Mouse (Mus musculus): ENCODE results near the gene Per2.
"Not testable (repeated sequence)": the region's sequence is repeated elsewhere in the genome, so short reads cannot be mapped to it uniquely, and the experiment has no call there.

The Per2 gene

DNA sequence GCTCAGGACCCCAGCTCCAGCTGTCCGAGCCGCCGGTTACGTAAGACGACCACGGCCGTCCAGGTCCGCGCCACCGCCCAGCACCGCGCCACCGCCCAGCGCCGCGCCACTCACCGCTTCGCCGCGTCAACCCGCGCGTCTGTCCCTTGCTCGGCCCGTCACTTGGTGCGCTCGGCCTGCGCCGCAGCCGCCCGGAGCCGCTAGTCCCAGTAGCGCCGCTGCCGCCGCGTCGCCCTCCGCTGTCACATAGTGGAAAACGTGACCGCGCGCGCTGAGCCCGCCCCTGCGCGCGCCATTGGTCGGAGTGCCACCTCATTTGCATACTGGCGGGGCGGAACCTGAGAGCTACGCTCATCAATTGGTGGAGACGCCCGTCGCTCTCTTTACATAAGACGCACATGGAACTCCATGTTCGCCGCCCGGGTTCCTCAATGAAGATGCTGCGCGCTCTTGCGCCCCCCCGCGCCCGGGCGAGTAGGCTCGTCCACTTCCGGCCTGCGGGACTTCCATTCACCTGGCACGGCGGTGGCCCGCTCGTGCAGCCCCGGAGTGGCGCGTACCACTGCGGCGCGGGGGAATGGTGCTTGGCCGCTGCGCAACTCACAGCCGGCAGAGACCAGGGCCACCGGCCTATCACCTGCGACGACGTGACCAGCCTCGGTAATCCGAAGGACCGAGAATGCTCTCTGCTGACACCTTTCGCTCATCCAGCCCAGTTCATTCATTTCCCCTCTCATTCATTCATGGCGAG is at the start of gene Per2:
TSS of gene Per2 (minus strand) at position 266 of the 751 bp plus-strand sequence.
- peak; percentile 98 for DNase-seq

- no peak for DNase-seq
Measured at GRCm38 (mm10) chr1:91504615-91505014, 45.5 kb upstream of the Per2 start.

DNA sequence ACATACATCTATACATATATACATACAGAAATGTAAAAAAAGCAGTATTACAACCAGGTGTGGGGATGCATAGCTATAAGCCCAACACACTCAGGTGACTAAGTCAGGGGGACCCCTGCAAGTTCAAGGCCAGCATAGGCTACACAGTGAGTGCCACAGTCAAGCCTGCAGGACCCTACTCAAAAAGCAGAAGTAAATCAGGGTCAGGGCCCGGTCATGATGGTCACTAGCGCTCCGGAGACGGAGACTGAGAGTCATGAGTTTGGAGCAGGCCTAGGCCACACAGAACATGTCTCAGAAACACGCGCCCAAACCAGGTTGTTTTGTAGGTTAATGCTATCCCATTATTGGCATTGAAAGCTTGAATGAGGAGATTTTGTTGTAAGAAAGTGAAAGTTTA is 39.5 kb upstream of the Per2 start:
- DNase-seq: no peak

DNA sequence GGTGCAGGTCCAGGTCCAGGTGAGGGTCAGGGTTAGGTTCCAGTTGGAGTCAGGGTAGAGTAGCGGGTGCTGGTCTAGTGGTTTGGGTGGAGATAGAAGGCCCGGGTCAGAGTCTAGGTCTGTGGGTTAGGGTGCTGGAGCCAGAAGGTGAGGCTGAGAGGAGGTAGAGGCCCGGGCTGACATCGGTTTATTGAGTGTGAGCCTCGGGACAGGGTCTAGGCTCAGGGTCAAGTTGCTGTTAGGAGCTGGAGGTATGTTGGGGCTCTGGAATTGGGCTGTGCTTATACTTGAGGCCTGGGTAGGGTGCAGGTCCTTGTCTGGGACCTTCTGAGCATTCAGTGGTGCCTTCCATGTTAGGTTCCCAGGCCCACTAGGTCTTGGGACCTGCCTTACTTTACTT is 36.2 kb upstream of the Per2 start:
- DNase-seq: no peak

DNA sequence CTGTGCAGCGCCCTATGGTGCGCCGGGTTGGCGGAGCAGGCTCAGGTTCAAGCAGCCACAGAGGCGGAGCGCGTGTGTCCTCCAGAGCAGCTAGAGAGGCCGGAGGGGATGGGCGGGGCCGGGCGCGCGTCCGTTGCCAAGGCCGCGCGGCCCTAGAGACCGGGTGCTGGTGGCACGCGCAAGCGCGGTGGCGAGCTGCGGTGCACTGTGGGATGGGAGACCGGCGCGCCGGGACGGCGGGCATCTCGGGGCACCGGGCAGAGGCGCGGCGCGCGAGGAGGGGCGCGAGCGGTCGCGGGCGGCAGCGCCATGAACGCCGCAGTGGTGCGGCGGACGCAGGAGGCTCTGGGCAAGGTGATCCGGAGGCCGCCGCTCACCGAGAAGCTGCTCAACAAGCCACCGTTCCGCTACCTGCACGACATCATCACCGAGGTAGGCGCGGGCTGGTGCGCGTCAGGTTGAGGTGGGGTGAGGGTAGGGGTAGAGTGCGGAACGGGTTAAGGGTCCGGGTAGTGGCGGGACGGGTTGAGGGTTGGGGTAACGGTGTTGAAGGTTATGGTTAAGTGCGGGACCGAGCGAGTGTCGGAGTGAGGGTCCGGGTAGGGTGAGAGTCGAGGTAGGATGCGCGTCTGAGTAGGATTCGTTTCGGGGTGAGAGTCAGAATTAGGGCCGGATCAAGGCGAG is 35.5 kb upstream of the Per2 start, which contains the start of gene Traf3ip1:
TSS of gene Traf3ip1 (plus strand) at position 191 of the 684 bp plus-strand sequence.
- peak; percentile 95 for DNase-seq

- DNase-seq: no peak
Measured at GRCm38 (mm10) chr1:91493938-91494337, 34.8 kb upstream of the Per2 start.

DNA sequence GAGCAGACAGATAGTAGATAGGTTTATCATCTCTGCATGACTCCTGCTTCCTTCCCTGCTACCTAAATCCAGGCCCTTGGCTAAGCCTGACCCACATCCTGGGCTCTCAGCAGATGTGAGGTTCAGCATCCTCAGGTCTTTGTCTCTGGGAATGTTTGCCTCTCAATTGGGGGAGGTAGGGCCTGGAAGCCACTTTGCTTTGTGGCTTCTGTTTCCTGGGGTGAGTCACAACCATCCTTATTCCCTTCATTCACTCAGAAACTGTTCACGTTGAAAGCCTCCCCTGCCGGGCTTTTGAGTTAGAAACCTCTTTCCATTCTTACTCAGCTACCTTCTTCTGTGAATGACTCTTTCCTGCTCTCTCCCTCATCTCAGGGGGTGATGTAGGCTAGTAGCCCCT is 33.6 kb upstream of the Per2 start:
- no peak for DNase-seq

DNA sequence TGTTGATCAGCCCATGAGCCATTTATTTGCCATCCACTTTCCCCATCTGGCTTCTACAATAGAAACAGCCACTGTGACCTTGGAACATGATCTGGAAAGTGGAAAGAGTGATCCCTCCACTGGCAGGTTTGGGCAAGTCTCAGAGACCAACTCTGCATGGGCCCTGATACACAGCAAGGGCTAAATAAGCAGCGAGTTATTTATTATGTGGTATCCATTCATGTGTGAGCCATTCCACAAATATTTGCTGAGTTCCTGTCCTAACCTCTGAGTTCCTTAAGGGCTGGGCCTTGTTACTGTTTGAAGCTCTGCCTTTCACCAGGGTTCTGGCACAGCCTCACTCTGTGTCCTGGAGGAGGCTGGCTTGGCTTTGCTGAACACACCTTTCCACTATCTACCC is 31.2 kb upstream of the Per2 start:
- DNase-seq: no peak

GRCm38 (mm10) chr1:91486165-91486564 is 27.0 kb upstream of the Per2 start:
- DNase-seq: no peak

DNA sequence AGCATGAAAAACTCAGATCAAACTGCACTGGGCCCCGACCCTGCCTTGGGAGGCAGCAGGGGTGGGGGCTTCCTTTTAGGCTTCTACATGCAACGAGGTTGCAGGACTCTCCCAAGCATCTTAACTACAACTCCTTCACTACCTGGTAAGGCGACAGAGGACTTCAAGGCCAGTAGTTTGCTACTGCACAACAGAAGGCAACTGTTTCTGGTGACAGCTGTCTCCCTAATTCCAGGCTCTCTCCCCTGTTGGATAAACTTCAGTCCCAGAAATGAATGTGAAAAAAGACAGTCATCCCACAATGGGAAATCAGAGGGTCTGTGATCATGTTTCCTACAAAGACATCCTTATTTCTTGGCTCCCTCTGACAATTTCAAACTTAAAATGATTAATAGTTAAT is 26.3 kb upstream of the Per2 start:
- DNase-seq: no peak

- no peak for DNase-seq
Measured at GRCm38 (mm10) chr1:91484011-91484346, 24.9 kb upstream of the Per2 start.

DNA sequence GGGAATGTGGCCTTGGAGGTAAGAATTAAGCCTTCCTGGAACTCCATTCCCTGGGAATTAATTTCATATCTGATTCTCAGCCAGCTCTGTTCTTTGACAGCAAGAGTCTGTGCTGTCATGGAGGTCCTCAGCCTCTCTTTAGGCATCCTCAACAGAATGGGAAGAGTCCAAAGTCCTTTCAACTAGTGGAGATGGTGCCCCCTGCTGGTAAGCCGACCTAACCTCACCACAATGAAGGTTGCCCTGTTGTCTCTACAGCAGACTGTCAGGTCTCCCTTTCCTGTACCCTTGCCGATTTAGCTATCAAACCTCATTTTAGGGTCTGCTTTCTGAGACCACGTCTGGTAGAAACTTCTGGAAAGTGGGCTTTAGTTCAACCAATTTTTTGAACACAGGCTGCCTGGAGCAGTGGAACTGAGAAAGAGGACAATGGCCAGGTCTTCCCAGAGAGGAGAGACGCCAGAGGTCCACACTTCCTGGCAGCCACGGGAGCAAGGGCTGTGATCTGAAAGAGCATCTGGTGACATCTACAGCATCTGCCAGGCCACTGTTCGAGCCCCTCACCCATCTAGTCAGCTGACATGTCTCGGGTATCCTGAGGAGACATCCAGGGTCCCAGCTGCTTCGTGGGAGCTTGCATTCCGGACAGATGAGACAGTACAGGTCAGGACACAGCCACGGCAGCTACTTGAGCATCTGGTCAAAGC is 24.3 kb upstream of the Per2 start:
- DNase-seq: peak; percentile 81

DNA sequence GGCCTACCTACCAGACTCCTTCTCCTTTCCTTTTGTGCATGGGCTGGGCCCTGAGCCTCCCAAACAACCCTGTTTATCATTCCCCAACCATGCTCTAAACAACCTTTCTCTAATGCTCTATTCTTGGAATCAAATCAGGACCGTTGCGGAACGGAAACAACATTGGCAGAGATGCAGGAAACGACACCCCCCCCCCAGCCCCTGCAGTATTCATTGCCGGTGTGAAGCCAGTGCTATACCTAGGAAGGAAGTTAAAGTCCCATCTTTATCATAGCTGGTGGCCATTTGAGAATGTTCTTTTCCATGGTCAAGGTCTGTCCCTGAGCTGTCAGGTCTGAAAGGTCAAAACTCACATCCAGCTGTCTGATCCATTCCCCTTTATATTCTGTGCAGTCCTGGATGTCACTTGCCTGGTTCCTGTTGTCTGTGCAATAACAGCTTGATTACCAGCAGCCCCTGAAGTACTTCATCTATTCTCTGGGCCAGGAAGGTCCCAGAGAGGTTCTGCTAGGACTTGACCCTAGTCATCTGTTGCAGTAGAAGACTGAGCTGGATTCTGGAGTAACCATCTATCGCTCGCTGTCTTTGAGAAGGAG is 23.6 kb upstream of the Per2 start:
- no peak for DNase-seq

DNA sequence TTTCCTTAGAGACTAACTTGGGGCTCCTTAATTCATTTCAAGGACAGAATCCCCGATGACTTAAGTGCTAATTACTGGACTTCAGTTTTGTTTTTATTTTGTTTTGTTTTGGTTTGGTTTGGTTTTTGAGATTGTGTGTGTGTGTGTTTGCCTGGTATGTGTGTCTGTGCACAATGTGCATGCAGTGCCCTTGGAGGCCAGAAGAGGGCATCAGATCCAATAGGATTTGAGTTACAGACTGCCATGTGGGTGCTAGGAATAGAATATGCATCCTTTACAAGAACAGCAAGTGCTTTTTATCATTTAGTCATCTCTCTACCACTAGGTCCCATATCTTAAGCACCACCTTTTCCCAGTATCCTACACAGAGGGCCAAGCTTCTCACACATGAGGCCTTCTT is 19.8 kb upstream of the Per2 start:
- no peak for DNase-seq

DNA sequence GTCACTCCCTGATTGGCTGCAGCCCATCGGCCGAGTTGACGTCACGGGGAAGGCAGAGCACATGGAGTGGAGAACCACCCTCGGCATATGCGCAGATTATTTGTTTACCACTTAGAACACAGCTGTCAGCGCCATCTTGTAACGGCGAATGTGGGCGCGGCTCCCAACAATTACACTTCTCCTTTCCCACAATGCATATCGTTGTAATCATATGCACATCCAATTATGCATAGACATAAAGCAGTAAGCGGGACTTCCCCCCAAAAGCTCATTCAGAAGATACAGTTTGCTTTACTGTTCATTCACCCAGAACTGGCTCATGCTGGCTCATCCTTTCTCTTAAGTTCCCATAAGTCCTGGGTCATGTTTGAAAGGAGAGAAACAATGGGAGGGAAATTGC is 19.0 kb upstream of the Per2 start:
- DNase-seq: not testable (repeated sequence)

DNA sequence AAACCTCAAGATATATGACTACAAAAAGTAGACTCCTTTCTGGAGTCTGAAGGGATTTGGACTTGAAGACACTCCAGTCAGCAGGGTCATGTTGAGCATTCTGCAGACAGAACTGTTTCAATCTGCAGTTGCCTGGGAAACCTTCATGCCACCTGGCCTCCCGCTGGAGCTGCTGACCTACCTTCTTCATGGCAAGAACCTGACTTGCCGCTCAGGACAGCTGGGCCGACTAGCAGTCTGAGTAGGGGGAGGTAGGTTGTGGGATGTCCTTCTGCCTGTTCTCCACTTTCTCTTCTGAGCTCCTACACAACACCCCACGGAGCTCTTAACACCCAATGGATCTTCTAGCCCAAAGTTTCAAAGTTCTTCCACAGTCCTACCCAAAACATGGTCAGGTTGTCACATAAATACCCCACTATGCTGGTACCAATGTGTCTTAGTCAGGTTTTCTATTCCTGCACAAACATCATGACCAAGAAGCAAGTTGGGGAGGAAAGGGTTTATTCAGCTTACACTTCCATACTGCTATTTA is 10.8 kb upstream of the Per2 start:
- no peak for DNase-seq

- no peak for DNase-seq
Measured at GRCm38 (mm10) chr1:91466186-91466585, 7.1 kb upstream of the Per2 start.

GRCm38 (mm10) chr1:91465244-91465643 is 6.1 kb upstream of the Per2 start:
- DNase-seq: no peak

DNA sequence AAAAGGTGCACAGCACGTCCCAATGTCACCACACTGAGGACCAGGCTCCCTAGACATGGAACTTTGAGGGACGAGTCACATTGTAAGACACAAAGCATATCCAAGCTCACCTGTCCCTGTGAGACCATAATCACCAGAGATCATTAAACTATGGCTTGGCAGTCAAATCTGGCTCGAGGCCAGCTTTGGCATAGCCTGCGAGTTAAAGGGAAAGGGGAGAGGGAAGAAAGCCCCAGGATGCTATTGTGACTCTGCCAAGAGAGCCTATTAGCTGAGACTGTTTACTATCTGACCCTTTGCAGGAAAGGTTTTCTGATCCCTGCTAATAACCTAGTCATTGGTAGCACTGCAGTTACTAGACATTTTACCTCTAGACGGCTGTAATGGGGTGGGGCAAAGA is 5.3 kb upstream of the Per2 start:
- no peak for DNase-seq

DNA sequence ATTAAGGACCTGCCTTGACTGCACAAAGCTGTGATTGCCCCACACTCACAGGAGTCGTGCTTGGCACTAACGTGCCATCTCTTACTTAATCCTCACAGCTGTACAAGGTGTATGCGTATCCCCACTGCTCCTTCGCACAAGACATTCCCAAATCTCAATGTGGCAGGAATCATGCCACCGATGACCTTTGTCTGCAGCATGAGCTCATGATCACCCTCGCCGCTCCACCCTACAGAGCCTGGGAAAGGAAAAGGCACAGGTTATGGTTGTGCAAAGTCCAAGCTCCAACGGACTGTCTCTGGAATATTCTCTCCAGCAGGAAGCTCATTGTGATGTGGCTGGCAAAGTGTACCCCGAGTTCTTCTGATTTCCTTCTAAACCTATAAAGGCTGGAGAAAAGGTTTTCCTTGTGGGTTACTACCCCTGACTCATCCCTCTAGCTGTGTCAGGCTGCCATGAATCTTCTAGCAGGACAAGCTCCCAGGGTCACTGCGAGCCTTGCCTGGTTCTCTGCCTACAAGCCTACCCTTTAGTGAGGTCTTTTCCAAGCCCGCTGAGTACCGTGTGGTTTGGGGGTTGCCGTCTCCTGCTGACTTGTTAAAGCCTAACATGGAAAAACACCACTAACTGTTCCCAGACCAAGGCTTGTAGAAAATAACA is 4.3 kb upstream of the Per2 start:
- DNase-seq: no peak

- DNase-seq: no peak
Measured at GRCm38 (mm10) chr1:91460564-91460963, 1.4 kb upstream of the Per2 start.

GRCm38 (mm10) chr1:91460069-91460468 is 945 bp upstream of the Per2 start:
- no peak for DNase-seq
